Mouse (Mus musculus): ENCODE data around the gene Fars2. TPM values are rescaled to one million over a fixed set of nuclear protein-coding genes. Genes with fewer than 3 reads are reported as not detected.
A peak's percentile ranks its signal among the peaks of the same experiment; 100 is the strongest.

Gene Fars2
- polyA plus RNA-seq, 1 experiment from 2014 or later: 32.2 TPM

GRCm38 (mm10) chr13:36096684-36097383 is 20.4 kb upstream of the Fars2 start:
- Histone ChIP-seq H3K27me3 (replicated peaks; ENCODE audit: control insufficient read depth, insufficient read depth, low read length) (no peaks in the 10 kb centered on the region), H3K9me3 (ENCODE audit: control insufficient read depth, low read length) (no peaks in the 10 kb centered on the region), H3K9ac (replicated peaks; ENCODE audit: low read depth, low read length) (no peak overlapping the region), H3K4me1 (replicated peaks; ENCODE audit: control insufficient read depth, insufficient read depth, low read length) (no peaks in the 10 kb centered on the region), H3K27ac (ENCODE audit: low read length) (no peak overlapping the region), H3K36me3 (ENCODE audit: control insufficient read depth, insufficient read depth) (peaks cover 2% of the 10 kb centered on the region; the same call in 1 of the 2 replicates), H3K4me3 (replicated peaks; ENCODE audit: low read length) (no peak overlapping the region), H3K4me2 (ENCODE audit: low read length) (no peak overlapping the region)
- 85% methylated on average over 5 of the region's 5 CpGs for WGBS
- ATAC-seq: no peak

- Histone ChIP-seq H3K4me1 (replicated peaks; ENCODE audit: control insufficient read depth, insufficient read depth, low read length) (no peaks in the 10 kb centered on the region), H3K27ac (ENCODE audit: low read length) (no peak overlapping the region), H3K4me3 (replicated peaks; ENCODE audit: low read length) (no peak overlapping the region), H3K4me2 (ENCODE audit: low read length) (no peak overlapping the region), H3K27me3 (replicated peaks; ENCODE audit: control insufficient read depth, insufficient read depth, low read length) (no peaks in the 10 kb centered on the region), H3K36me3 (ENCODE audit: control insufficient read depth, insufficient read depth) (no peaks in the 10 kb centered on the region), H3K9me3 (ENCODE audit: control insufficient read depth, low read length) (no peaks in the 10 kb centered on the region), H3K9ac (replicated peaks; ENCODE audit: low read depth, low read length) (no peak overlapping the region)
- no peak for ATAC-seq
- 78% methylated on average over 6 of the region's 6 CpGs for WGBS
Measured at GRCm38 (mm10) chr13:36105591-36105990, 11.6 kb upstream of the Fars2 start.

- Histone ChIP-seq H3K9me3 (ENCODE audit: control insufficient read depth, low read length) (no peaks in the 10 kb centered on the region), H3K27ac (ENCODE audit: low read length) (no peak overlapping the region), H3K9ac (replicated peaks; ENCODE audit: low read depth, low read length) (no peak overlapping the region), H3K36me3 (ENCODE audit: control insufficient read depth, insufficient read depth) (no peaks in the 10 kb centered on the region), H3K4me2 (ENCODE audit: low read length) (no peak overlapping the region), H3K4me3 (replicated peaks; ENCODE audit: low read length) (no peak overlapping the region), H3K4me1 (replicated peaks; ENCODE audit: control insufficient read depth, insufficient read depth, low read length) (no peaks in the 10 kb centered on the region), H3K27me3 (replicated peaks; ENCODE audit: control insufficient read depth, insufficient read depth, low read length) (no peaks in the 10 kb centered on the region)
- ATAC-seq: no peak
- 97% methylated on average over 4 of the region's 4 CpGs for WGBS
Measured at GRCm38 (mm10) chr13:36108528-36108927, 8.7 kb upstream of the Fars2 start.

- Histone ChIP-seq H3K4me1 (replicated peaks; ENCODE audit: control insufficient read depth, insufficient read depth, low read length) (peaks cover 6% of the 10 kb centered on the region; the same call in 1 of the 2 replicates), H3K36me3 (ENCODE audit: control insufficient read depth, insufficient read depth) (no peaks in the 10 kb centered on the region), H3K4me2 (ENCODE audit: low read length) (no peak overlapping the region), H3K4me3 (replicated peaks; ENCODE audit: low read length) (no peak overlapping the region), H3K27ac (ENCODE audit: low read length) (no peak overlapping the region), H3K27me3 (replicated peaks; ENCODE audit: control insufficient read depth, insufficient read depth, low read length) (no peaks in the 10 kb centered on the region), H3K9me3 (ENCODE audit: control insufficient read depth, low read length) (no peaks in the 10 kb centered on the region), H3K9ac (replicated peaks; ENCODE audit: low read depth, low read length) (no peak overlapping the region)
- no peak for ATAC-seq
- 88% methylated on average over 2 of the region's 2 CpGs for WGBS
Measured at GRCm38 (mm10) chr13:36111331-36111730, 5.9 kb upstream of the Fars2 start.

GRCm38 (mm10) chr13:36113181-36113580 is 4.0 kb upstream of the Fars2 start:
- 89% methylated on average over 5 of the region's 5 CpGs for WGBS
- no peaks in the 10 kb centered on the region for H3K36me3 ChIP-seq (ENCODE audit: control insufficient read depth, insufficient read depth)

GRCm38 (mm10) chr13:36116520-36117142 is 581 bp upstream of the Fars2 start:
- H3K9ac ChIP-seq (replicated peaks; ENCODE audit: low read depth, low read length): peak overlapping the region; percentile 85
- H3K36me3 ChIP-seq (ENCODE audit: control insufficient read depth, insufficient read depth): no peaks in the 10 kb centered on the region
- H3K9me3 ChIP-seq (ENCODE audit: control insufficient read depth, low read length): no peaks in the 10 kb centered on the region
- peak overlapping the region; percentile 73 for H3K4me2 ChIP-seq (ENCODE audit: low read length)
- peak overlapping the region; percentile 68 for H3K4me3 ChIP-seq (replicated peaks; ENCODE audit: low read length)
- H3K27me3 ChIP-seq (replicated peaks; ENCODE audit: control insufficient read depth, insufficient read depth, low read length): no peaks in the 10 kb centered on the region
- peak; percentile 13; the same call in 1 of the 2 replicates for ATAC-seq
- 5% methylated on average over 21 of the region's 21 CpGs for WGBS
- H3K27ac ChIP-seq (ENCODE audit: low read length): no peak overlapping the region
- peaks cover 14% of the 10 kb centered on the region; the same call in 1 of the 2 replicates for H3K4me1 ChIP-seq (replicated peaks; ENCODE audit: control insufficient read depth, insufficient read depth, low read length)

More at GRCm38 (mm10) chr13:36113181-36113580, 4.0 kb upstream of the Fars2 start:
- Histone ChIP-seq H3K9ac (replicated peaks; ENCODE audit: low read depth, low read length) (no peak overlapping the region), H3K27me3 (replicated peaks; ENCODE audit: control insufficient read depth, insufficient read depth, low read length) (no peaks in the 10 kb centered on the region), H3K27ac (ENCODE audit: low read length) (no peak overlapping the region), H3K4me1 (replicated peaks; ENCODE audit: control insufficient read depth, insufficient read depth, low read length) (peaks cover 10% of the 10 kb centered on the region; the same call in 1 of the 2 replicates), H3K9me3 (ENCODE audit: control insufficient read depth, low read length) (no peaks in the 10 kb centered on the region), H3K4me2 (ENCODE audit: low read length) (no peak overlapping the region), H3K4me3 (replicated peaks; ENCODE audit: low read length) (no peak overlapping the region)
- ATAC-seq: no peak

GRCm38 (mm10) chr13:36119684-36120083 is 2.5 kb downstream of the Fars2 start:
- H3K27ac ChIP-seq (ENCODE audit: low read length): no peak overlapping the region
- H3K4me2 ChIP-seq (ENCODE audit: low read length): no peak overlapping the region
- WGBS: 84% methylated on average over 4 of the region's 4 CpGs
- H3K9ac ChIP-seq (replicated peaks; ENCODE audit: low read depth, low read length): no peak overlapping the region
- ATAC-seq: no peak
- H3K4me1 ChIP-seq (replicated peaks; ENCODE audit: control insufficient read depth, insufficient read depth, low read length): peaks cover 14% of the 10 kb centered on the region; the same call in 1 of the 2 replicates
- no peaks in the 10 kb centered on the region for H3K36me3 ChIP-seq (ENCODE audit: control insufficient read depth, insufficient read depth)
- no peak overlapping the region for H3K4me3 ChIP-seq (replicated peaks; ENCODE audit: low read length)
- H3K9me3 ChIP-seq (ENCODE audit: control insufficient read depth, low read length): no peaks in the 10 kb centered on the region
- H3K27me3 ChIP-seq (replicated peaks; ENCODE audit: control insufficient read depth, insufficient read depth, low read length): no peaks in the 10 kb centered on the region

- Histone ChIP-seq H3K27ac (ENCODE audit: low read length) (no peak overlapping the region), H3K27me3 (replicated peaks; ENCODE audit: control insufficient read depth, insufficient read depth, low read length) (no peaks in the 10 kb centered on the region), H3K36me3 (ENCODE audit: control insufficient read depth, insufficient read depth) (no peaks in the 10 kb centered on the region), H3K4me2 (ENCODE audit: low read length) (no peak overlapping the region), H3K9me3 (ENCODE audit: control insufficient read depth, low read length) (no peaks in the 10 kb centered on the region), H3K4me3 (replicated peaks; ENCODE audit: low read length) (no peak overlapping the region), H3K9ac (replicated peaks; ENCODE audit: low read depth, low read length) (no peak overlapping the region), H3K4me1 (replicated peaks; ENCODE audit: control insufficient read depth, insufficient read depth, low read length) (peaks cover 10% of the 10 kb centered on the region; the same call in 1 of the 2 replicates)
- ATAC-seq: no peak
Measured at GRCm38 (mm10) chr13:36120606-36121005, 3.4 kb downstream of the Fars2 start.

GRCm38 (mm10) chr13:36129360-36130054 is 12.3 kb downstream of the Fars2 start:
- Histone ChIP-seq H3K27ac (ENCODE audit: low read length) (no peak overlapping the region), H3K4me2 (ENCODE audit: low read length) (no peak overlapping the region), H3K36me3 (ENCODE audit: control insufficient read depth, insufficient read depth) (no peaks in the 10 kb centered on the region), H3K4me3 (replicated peaks; ENCODE audit: low read length) (no peak overlapping the region), H3K4me1 (replicated peaks; ENCODE audit: control insufficient read depth, insufficient read depth, low read length) (0 out of 2 replicates have a peak, but pooled peaks cover 5% of the 10 kb centered on the region), H3K27me3 (replicated peaks; ENCODE audit: control insufficient read depth, insufficient read depth, low read length) (no peaks in the 10 kb centered on the region), H3K9me3 (ENCODE audit: control insufficient read depth, low read length) (no peaks in the 10 kb centered on the region), H3K9ac (replicated peaks; ENCODE audit: low read depth, low read length) (no peak overlapping the region)
- ATAC-seq: peak; percentile 61
- WGBS: 63% methylated on average over 2 of the region's 2 CpGs

Data from forebrain, embryonic 16.5 days (tissue).